Mouse (Mus musculus): Measurements from ENCODE around the gene Ankrd54.

DNA sequence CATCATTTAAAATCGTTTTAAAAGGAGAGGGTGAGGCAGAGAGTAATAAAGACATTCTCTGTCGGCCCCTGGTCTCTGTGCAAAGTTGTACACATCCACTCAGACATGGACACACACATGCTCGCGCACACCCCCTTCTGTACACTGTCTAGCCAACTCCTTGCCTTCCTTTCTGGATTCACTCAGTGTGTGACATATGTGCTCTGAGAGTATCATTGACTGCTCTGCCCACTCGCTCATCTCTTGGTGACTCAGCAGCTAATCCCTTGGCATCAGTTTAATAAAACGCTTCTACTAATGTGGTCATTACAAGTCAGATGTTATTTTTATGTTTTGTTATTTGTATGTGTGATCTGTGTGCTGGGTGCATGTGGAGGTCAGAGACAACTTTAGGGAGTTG lies 29.6 kb upstream of the Ankrd54 start:
- TF ChIP-seq EP300 (IDR thresholded peaks at IDR 0.05; ENCODE audit: low read depth) = no peak
- TF ChIP-seq CTCF (IDR thresholded peaks at IDR 0.05; ENCODE audit: low read depth) = no peak
